Mouse (Mus musculus): ENCODE measurements around the gene Nolc1. TPM values are rescaled to one million over a fixed set of nuclear protein-coding genes. Genes with fewer than 3 reads are reported as not detected.

Nolc1 gene
- polyA plus RNA-seq, 1 experiment from 2014 or later = 133 TPM

GRCm38 (mm10) chr19:46132577-46132976 lies 56.9 kb downstream of the Nolc1 start:
- no peak for ATAC-seq (ENCODE audit: insufficient number of reproducible peaks, low FRiP score, low TSS enrichment, low read depth)
- H3K4me3 ChIP-seq (ENCODE audit: low read depth, low read length) = no peak overlapping the region
- 46% methylated on average over 6 of the region's 6 CpGs for WGBS

More at GRCm38 (mm10) chr19:46132577-46132976, 56.9 kb downstream of the Nolc1 start:
- no peak for DNase-seq (ENCODE audit: low spot score)
- Histone ChIP-seq H3K27me3 (ENCODE audit: control insufficient read depth, insufficient read depth, low read length) (peaks cover 67% of the 10 kb centered on the region), H3K27ac (replicated peaks; ENCODE audit: low read depth, low read length) (no peak overlapping the region), H3K9me3 (ENCODE audit: control insufficient read depth, low read length) (no peaks in the 10 kb centered on the region), H3K4me1 (ENCODE audit: control insufficient read depth, insufficient read depth, low read length) (peaks cover 12% of the 10 kb centered on the region), H3K9ac (ENCODE audit: low read length) (no peak overlapping the region), H3K36me3 (ENCODE audit: control insufficient read depth, insufficient read depth, low read length) (no peaks in the 10 kb centered on the region), H3K4me2 (ENCODE audit: low read depth, severe bottlenecking) (no peak overlapping the region)

Other genes with a start within 250 kb of the Nolc1 start
- 15.0 and 16.3 TPM in 2 replicates for gene Armh3, start 77.4 kb upstream of the Nolc1 start, polyA plus RNA-seq (2014; fragmentation: Nextera tagmentation; extraction: Ambion mirVana)
- gene Hps6, start 72.4 kb upstream of the Nolc1 start, polyA plus RNA-seq (2014; fragmentation: Nextera tagmentation; extraction: Ambion mirVana) = 2.7 and 3.1 TPM in 2 replicates
- gene Pprc1, start 31.0 kb upstream of the Nolc1 start, polyA plus RNA-seq (2014; fragmentation: Nextera tagmentation; extraction: Ambion mirVana) = 55.2 and 55.5 TPM in 2 replicates
- 93.1 and 97.6 TPM in 2 replicates for gene Ldb1, start 30.6 kb upstream of the Nolc1 start, polyA plus RNA-seq (2014; fragmentation: Nextera tagmentation; extraction: Ambion mirVana)
- gene Elovl3, start 56.0 kb downstream of the Nolc1 start, polyA plus RNA-seq (2014; fragmentation: Nextera tagmentation; extraction: Ambion mirVana) = 0.23 and 0.30 TPM in 2 replicates
- 3.4 and 4.4 TPM in 2 replicates for gene Pitx3, start 72.5 kb downstream of the Nolc1 start, polyA plus RNA-seq (2014; fragmentation: Nextera tagmentation; extraction: Ambion mirVana)
- 35.0 and 37.8 TPM in 2 replicates for gene Gbf1, start 76.6 kb downstream of the Nolc1 start, polyA plus RNA-seq (2014; fragmentation: Nextera tagmentation; extraction: Ambion mirVana)
- 6.8 and 7.0 TPM in 2 replicates for gene Nfkb2, start 228.5 kb downstream of the Nolc1 start, polyA plus RNA-seq (2014; fragmentation: Nextera tagmentation; extraction: Ambion mirVana)